Mouse (Mus musculus): Measurements from ENCODE around the gene St6galnac3.

GRCm38 (mm10) chr3:153626237-153626636 lies 98.7 kb downstream of the St6galnac3 start:
- no peak for TF ChIP-seq EP300 (IDR thresholded peaks at IDR 0.05; ENCODE audit: insufficient read depth, low read depth, low read length)
- TF ChIP-seq CTCF (IDR thresholded peaks at IDR 0.05) = no peak
- no peak for TF ChIP-seq POLR2A (IDR thresholded peaks at IDR 0.05; ENCODE audit: insufficient read depth, low read depth, low read length)
